Mouse (Mus musculus): Measurements from ENCODE around the gene Sparc.

Gene Sparc

DNA sequence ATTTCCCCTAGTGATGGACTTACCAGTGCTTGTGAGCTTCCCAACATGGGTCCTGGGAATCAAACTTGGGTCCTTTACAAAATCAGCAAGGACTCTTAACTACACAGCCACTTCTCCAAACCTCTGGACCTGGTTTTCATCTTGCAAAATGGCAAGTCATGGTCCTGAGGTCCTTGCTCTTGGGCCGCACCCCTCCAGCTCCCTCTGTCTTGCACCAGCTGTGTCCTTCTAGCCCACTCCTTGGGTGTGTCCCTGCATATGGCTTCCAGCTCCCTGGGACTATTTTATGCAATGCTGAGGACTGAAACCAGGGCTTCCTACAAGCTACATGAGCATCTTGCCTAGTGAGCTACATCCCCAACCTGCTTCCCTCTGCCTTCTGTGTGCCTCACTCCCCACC is at the start of gene Sparc:
TSS of gene Sparc (minus strand) at position 206 of the 400 bp plus-strand sequence.
- no peak for DNase-seq (ENCODE audit: extremely low spot score)

DNA sequence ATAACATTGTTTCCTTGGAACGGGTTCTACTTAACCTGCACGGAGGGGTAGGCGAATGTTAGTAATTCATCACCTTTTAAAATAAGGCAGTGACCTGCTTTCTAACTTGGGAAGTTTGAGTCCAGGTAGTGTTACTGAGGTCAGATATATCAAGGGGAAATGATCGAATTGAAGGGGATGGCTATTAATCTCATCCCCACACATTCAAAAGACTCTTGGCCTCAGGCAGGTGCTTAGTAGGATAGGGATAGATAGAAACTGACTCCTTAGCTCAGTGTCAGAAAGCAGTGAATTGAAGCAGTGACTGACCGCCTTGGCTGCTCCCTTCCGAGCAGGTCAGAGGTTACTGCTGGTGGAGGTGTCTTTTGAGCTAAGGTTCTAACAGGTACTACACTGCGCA is 48.5 kb upstream of the Sparc start:
- DNase-seq (ENCODE audit: extremely low spot score) = no peak

DNA sequence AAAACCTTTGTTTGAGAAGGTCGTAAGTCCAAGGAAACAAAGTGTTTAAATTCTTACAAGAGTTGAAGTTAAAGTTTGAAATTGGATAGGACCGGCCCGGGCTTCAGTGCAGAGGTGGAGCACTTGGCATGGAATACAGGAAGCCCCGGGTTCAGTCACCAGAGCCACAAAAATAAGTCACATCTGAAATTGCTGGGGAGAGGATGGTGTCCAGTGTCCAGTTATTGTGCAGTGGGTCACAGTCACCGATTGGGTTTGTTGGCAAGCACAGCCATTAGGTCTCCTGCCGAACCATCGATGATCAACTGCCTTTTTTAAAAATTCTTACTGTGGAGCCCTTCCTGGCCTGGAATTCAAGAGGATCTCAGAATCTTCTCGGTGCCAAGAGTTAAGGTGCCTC is 47.8 kb upstream of the Sparc start:
- no peak for DNase-seq (ENCODE audit: extremely low spot score)

DNA sequence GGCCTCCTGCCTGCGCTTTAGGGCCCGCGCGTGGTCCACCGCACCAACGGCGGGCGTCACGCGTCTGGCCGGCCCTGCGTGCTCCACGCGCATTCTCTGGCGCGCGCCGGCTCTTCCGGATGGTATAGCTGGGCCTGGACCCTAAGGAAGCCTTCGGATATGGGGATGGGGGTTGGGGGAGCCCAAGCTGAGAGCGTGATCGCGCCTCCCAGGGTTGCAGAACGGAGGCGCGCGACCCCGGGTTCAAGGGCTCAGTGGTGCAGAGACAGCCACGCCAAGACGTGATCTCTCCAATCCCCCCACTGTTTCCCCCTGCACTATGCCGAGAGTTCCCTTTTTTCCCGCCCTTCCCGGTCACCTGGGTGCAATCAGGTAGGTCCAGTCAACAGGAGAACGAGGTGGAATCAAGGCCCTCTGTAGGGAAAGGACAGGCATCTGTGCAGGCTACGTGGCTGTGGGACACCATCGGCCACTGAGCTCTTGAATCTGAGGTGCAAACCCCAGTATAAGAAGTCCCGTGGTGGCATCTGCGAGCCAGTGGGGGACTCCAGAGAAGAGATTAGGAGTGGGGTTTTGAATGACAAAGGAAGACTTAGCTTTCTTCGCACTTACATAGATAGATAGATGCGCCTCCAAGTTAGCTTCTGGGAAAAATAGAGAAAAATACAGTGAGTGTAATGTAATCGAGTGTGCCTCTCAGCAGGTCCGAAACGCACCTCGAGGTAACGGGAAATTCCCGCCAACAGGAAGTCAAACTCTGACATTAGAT is 47.1 kb upstream of the Sparc start:
- peak; percentile 51 for DNase-seq (ENCODE audit: extremely low spot score)

DNA sequence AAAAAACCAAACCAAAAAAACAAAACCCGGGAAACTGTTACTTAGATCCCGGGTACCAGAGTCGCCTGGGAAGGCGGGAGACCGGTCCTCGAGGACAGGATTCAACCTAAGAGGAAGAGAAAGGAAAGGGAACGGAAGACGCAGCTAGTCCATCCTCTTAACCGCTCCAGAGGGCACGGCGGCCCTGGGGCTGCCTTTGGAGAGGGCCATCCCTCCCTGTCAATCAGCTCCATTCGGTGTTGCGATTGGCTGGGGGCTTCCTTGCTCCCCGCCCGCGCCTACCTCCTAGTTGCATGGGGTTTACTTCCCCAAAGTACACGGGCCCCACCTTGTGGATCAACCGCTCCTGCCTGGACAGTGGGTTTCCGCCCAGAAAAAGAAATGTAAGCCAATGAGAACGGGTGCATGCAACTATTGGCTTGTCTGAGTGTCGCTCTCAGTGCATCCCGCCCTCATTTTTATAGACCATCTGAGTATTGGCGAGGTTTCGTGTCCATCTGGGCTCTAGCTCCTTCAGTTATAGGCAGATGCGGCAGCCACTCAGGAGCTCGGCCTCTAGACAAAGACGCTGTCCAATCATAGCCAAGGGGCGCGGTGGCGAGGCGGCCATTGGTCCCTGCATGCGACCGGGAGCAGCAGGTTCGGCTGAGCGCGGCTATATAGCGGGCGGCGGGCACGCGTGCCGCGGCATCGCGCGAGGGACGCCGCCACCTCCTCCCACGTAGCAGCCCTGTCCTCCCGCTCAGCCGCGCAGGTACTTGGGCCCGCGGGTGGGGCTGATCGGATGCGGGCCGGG is 46.3 kb upstream of the Sparc start, which contains the start of gene G3bp1:
TSS of gene G3bp1 (plus strand) at position 638 of the 796 bp plus-strand sequence.
- peak; percentile 98 for DNase-seq (ENCODE audit: extremely low spot score)

DNA sequence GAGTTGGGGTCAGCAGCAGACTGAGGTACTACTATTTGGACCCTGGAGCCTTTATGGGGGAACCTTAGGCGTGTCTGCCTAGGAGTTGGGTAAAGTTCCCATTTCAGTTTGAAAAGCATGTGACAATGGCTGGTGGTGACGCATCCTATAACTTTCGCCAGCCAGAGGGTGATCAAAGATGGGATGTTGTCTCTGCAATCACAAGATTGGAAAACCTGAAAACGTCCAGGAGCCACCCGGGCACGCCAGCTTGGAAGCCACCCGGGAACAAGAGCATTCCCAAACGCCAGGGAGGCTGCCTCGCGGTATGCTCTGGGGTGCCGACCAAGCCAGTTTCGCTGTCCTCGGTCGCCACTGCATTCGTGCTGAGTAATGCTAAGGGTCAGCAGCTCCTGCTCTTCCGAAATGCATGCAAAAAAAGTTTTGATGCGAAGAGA is 45.6 kb upstream of the Sparc start:
- no peak for DNase-seq (ENCODE audit: extremely low spot score)

DNA sequence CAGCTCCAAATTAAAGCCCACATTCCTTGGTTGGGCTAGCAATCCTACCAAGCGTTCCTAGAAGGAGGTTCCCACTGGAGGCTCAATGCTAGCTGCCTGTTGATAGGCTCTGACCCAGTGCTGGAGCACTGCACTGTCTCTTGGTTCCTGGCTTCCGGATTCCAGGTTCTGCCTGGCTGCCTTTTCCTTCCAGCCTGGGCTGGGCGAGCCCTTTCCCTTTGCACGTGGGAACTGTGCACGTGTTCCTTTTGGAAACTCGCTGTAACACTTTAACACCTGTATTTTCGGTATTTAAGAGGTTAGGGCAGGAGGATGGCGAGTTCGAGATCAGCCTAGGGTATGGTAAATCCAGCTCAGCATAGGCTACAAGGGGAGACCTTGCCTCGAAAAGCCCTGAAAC is 45.0 kb upstream of the Sparc start:
- DNase-seq (ENCODE audit: extremely low spot score) = no peak

DNA sequence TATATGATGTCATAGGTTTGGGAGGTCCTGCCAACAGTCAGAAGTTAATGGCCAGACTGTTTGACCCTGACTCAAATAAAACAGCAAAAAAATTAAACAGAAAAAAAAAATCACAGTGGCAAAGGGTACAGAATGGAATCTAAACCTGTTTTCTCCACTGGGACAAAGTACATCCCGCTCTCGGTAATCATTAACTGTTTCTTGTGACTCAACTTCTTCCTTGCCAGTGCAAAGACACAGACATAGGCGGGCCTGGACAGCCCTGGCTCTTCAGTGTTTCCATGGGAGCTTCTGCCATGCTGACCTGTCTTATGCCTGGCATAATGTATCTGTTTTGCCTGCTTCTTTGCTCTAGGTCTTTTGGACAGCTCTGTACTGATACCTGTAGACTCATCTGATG is 42.2 kb upstream of the Sparc start:
- DNase-seq (ENCODE audit: extremely low spot score) = no peak

DNA sequence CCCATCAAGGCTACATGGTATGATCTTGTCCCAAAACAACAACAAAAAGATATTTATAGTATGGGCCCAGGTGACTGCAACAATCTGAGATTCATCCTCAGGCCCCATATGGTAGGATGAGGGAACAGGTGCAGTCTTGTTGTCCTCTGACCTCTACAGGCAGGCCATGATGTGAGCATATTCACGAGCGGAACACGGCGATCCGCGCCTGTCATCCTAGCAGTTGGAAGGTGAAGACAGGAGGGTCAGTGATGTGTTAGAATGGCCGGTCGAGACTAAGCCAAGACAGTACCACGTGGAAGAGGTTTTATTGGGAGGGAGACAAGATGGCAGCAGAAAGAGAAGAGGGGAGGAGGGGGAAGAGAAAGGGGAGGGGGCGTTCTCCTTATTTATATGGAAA is 41.7 kb upstream of the Sparc start:
- no peak for DNase-seq (ENCODE audit: extremely low spot score)

DNA sequence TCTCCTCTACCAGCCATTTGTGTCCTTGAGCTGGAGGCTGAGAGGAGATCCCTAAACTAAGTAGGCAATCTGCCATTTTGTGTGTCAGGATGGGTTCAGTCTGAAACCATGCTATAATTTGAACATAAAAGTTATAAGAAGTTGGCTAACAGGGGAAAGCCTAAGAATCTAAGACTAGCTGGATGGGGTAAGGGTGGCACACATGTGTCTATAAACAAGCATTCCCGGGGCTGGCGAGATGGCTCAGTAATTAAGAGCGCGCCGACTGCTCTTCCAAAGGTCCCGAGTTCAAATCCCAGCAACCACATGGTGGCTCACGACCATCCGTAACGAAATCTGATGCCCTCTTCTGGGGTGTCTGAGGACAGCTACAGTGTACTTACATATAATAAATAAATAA is 39.2 kb upstream of the Sparc start:
- no peak for DNase-seq (ENCODE audit: extremely low spot score)

DNA sequence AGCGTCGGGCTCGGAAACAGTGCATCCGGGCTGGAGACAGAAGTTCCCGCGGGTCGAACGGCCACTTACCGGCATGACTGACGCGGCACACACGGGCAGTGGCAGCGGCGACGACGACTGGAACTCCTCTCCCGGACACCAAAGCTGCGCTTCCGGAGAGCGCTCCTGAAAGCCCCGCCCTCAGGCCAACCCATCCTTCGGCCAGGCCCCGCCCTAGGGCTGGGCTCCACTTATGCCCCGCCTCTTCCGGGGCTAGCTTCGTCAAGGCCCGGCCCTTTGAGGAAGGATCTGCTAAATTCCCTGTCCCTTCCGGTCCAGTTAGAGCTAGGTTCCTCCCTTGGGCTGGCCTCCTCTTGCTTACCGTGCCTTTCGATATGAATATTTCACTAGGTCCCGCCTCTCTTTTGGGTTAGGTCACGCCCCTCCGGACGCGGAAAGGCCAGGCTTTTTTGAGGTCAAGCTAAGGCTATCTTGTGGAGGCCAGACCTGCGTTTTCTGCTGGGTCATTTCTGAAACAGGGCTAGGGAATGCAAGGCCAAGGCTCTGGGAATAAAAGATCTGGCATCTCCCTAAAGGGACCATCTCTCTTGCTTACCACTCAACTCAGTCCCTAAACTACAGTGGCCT is 38.1 kb upstream of the Sparc start, which contains the start of gene Atox1:
TSS of gene Atox1 (minus strand) at position 221 of the 627 bp plus-strand sequence.
- peak; percentile 95 for DNase-seq (ENCODE audit: extremely low spot score)

DNA sequence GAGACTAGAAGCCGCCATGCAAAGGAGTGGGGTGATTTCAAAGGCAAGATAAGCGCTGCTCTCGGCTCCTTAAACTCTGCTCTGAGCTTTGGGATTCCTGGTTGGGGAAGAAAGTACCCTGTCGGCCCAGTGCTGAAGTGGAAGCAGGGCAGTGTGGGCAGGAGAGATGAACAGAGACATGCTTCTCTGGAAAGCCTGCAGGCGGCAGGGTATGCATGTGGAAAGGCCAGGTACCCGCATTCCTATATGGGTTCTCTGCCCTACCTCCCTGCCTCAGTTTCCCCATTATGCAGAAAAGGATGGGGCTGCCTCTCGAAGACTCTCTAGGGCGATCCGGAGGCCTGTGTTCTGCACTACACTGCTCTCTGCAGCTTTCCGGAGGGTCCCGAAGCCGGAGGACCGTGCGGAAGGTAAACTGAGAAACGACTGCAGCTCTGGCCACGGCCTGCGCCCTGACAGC is 37.6 kb upstream of the Sparc start:
- no peak for DNase-seq (ENCODE audit: extremely low spot score)

DNA sequence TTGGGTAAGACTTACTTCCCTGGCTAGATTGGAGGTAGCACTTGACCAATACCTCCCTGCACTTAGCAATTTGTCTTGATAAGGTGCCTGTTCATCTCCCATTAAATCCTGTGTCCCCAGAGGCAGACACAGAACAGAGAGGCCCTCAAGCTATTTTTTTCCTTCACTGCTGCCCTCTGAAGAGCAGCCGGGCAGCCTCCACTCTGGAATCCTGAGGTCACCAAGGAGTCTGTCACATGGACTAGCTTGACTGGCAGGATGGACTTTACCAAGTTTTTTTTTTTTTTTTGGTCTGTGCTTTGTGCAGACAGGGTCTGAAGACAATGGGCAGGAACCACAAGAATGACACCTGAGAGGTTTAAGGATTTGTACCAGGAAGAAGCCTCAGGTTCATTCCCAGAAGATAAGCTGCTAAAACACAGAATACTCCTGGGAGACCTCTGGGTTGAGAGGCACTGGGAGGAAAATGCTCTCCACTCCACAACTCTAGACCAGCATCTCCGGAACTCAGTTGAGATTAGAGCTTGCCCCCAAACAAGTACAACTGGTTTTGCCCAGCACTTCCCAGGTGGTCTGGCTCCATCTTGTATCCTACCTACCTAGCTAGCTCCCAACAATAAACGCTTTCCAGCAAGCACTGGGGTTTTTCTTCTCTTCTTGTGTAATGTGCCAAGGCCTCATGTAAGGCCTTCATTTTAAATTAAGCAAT is 37.0 kb upstream of the Sparc start:
- peak; percentile 29 for DNase-seq (ENCODE audit: extremely low spot score)

DNA sequence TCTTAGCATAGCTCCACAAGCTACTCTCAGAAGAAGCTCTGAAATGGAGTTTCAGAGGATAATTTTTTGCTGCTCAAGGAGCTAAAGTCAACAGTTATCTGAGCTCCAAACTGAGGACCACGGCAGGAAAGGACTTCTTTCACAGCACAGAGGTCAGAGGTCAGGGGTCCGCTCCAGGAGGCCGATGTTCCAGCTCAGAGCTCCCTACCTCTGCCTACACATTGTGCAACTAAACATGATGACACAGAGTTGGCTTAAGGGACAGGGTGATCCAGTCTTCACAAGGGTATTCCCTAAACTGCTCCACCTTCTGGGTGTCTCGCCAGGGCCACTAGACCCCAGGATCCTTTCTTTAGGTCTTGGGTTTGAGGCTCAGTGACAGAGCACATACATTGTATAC is 35.5 kb upstream of the Sparc start:
- DNase-seq (ENCODE audit: extremely low spot score) = no peak

DNA sequence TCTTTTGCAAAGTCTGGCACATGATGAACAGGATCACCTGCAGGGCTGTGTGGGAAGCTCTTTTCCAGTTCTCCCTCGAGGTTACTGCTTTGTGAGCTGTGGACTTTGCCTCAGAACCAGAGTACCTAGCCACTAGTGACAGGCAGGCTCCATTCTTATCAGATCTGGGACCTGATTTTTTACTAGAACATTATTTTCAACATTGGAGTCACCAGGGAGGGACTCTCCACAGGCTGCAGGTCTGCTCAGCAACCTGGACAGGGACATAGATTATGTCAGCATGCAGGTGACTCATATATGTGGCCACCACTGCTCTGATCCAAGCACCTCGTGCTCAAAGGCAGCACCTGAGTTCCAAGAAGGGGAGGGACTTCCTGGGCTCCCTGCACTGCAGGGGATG is 32.2 kb upstream of the Sparc start:
- no peak for DNase-seq (ENCODE audit: extremely low spot score)

DNA sequence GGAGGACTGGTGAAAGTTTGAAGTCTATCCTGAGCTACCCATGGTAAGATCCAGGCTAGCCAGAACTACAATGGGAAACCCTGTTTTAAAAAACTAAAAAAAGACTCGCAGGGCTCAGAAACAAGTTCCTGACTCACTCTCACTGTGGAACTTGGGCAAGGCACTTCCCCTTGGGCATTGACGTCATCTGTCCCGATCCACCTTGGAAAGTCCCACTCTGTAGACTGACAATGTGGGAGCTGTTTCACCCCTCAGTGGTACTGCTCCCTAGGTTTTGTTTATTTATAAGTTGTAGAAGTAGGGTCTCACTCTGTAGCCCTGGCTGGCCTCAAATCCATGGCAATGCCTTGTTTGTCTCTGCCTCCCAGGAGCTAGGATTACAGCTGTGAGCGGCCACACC is 30.7 kb upstream of the Sparc start:
- no peak for DNase-seq (ENCODE audit: extremely low spot score)

DNA sequence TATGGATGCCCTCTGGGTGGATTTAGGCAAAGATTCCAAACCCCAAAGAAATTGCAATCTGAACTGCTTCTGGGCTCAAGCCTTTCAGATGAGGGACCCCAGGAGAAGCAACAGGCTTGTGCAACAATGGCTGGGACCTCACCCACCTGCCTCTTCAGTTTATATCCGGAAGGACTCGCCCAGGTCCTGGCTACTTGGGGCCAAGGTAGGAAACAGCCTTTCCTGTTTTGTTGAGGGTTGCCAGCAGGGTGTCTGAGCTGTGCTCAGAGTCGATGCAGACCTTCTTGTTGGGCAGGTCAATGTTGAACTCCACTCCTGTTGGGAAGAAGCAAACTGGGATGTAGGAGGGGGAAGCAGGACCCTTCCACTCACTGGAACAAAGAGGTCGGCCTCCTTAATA is 27.3 kb upstream of the Sparc start:
- DNase-seq (ENCODE audit: extremely low spot score) = no peak

DNA sequence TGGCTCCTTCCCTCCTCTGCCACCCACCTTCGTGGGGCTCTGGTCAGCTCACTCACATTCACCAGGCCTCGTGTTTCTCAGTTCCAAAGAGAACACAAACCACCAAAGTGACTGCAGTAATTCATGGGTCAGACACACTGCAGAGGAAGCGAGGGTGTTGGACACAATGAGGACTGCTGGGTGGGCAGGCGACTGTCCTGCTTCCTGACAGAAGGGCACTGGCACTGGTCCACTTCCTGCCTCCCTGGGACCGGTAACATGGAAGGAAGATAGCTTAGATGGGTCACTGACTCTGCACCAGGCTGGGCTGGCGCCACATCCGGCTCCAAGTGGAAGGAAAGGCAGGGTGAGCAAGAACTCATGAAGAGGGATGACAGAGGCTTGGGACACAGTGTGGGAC is 26.5 kb upstream of the Sparc start:
- no peak for DNase-seq (ENCODE audit: extremely low spot score)

DNA sequence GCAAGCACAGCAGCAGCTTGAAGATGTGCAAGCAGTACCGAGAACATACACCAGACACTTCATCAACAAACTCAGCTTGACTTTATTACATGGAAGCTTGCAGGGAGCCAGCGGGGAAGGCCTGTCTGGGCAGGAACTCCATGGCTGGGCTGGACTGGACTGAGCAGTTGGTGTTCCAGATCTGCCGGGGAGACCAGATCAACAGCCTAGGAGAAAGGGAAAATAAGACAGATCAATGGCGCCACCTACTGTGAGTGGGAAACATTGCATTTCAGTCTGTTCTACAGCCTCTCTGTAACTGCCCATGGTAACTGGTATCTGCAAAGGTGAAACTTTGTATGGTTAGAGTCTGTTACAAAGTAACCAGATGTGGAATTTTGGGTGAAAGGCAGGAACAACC is 23.6 kb upstream of the Sparc start:
- peak; percentile 80 for DNase-seq (ENCODE audit: extremely low spot score)

DNA sequence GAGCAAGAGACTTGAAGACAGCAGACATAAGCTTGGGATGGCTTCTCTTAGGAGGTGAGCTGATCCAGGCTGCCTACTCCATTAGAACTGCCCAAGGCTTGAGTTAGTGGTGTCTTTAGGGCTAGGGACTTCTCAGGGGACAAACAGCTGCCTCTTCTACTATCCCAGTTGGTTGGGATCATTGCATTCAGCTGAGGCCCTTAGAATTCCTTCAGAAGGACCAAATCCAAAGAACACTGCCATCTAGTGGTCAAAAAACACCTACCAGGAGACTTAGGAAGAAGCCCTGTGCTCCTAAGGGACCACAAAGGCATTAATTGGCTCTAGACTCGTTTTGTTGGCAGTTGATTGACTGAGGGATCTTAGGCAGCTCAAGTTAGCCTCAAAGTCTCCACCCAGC is 21.8 kb upstream of the Sparc start:
- peak; percentile 64 for DNase-seq (ENCODE audit: extremely low spot score)

DNA sequence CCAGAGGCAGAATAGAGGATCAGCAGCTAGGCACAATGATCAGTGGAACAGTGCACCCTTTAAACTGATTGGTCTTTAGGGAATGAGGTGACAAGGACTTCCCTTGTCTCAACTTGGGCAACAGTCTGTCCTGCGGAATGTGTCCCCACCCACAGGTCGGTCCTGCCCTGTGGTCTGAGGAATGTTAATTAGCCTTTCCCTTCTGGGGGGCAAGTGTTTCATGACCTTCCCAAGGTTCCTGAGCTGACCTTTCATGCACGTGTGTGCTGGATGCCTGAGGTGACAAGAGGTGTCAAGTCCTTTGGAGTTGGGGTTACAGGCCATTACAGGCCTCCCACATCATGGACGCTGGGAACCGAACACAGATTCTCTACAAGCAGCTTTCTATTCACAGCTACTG is 16.7 kb upstream of the Sparc start:
- DNase-seq (ENCODE audit: extremely low spot score) = no peak

DNA sequence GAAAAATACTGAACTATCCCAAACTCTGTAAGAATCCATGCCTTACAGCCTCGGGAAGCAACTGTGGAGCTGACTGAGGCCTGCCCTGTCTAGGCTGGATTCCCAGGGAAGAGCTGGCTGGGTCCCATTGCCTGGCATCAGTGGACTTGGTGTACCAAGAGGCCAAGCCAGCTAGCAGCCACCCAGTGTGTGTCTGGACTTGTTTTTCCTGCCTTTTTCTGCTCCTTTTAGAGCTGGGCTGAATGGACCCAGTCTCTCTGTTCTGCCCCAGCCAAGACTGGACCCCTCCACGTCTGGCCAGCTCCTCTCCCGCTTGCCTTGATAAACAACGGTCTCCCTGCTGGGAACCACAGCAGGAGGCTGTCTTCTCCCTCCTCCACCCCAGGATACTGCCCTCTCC is 15.0 kb upstream of the Sparc start:
- DNase-seq (ENCODE audit: extremely low spot score) = no peak
